Mouse (Mus musculus): Measurements from ENCODE around the gene 1700102P08Rik. TPM values are rescaled to one million over a fixed set of nuclear protein-coding genes. Genes with fewer than 3 reads are reported as not detected.

1700102P08Rik gene
- polyA plus RNA-seq, 1 experiment from 2014 or later, result 2.0 TPM

GRCm38 (mm10) chr9:108452911-108453310 lies 60.3 kb downstream of the 1700102P08Rik start:
- peak overlapping the region; percentile 73 for H3K27ac ChIP-seq (ENCODE audit: low read length)

GRCm38 (mm10) chr9:108453458-108453857 lies 60.9 kb downstream of the 1700102P08Rik start:
- Histone ChIP-seq H3K36me3 (ENCODE audit: control insufficient read depth, insufficient read depth) (no peaks in the 10 kb centered on the region), H3K4me1 (replicated peaks; ENCODE audit: control insufficient read depth, insufficient read depth, low read length) (peaks cover 42% of the 10 kb centered on the region), H3K27me3 (replicated peaks; ENCODE audit: control insufficient read depth, insufficient read depth, low read length) (no peaks in the 10 kb centered on the region), H3K9me3 (ENCODE audit: control insufficient read depth, low read length) (no peaks in the 10 kb centered on the region), H3K9ac (replicated peaks; ENCODE audit: low read depth, low read length) (peak overlapping the region; percentile 77; the same call in 1 of the 2 replicates), H3K27ac (ENCODE audit: low read length) (no peak overlapping the region), H3K4me3 (replicated peaks; ENCODE audit: low read length) (no peak overlapping the region; the same call in 1 of the 2 replicates), H3K4me2 (ENCODE audit: low read length) (peak overlapping the region; percentile 80)
- WGBS, result 78% methylated on average over 4 of the region's 4 CpGs
- ATAC-seq, result no peak

More at GRCm38 (mm10) chr9:108452911-108453310, 60.3 kb downstream of the 1700102P08Rik start:
- peak; percentile 23 for ATAC-seq
- peaks cover 42% of the 10 kb centered on the region for H3K4me1 ChIP-seq (replicated peaks; ENCODE audit: control insufficient read depth, insufficient read depth, low read length)
- peak overlapping the region; percentile 65 for H3K4me3 ChIP-seq (replicated peaks; ENCODE audit: low read length)
- H3K36me3 ChIP-seq (ENCODE audit: control insufficient read depth, insufficient read depth), result no peaks in the 10 kb centered on the region
- 37% methylated on average over 6 of the region's 6 CpGs for WGBS
- peak overlapping the region; percentile 77 for H3K9ac ChIP-seq (replicated peaks; ENCODE audit: low read depth, low read length)
- peak overlapping the region; percentile 80 for H3K4me2 ChIP-seq (ENCODE audit: low read length)
- no peaks in the 10 kb centered on the region for H3K27me3 ChIP-seq (replicated peaks; ENCODE audit: control insufficient read depth, insufficient read depth, low read length)
- no peaks in the 10 kb centered on the region for H3K9me3 ChIP-seq (ENCODE audit: control insufficient read depth, low read length)

- WGBS, result 89% methylated on average over 6 of the region's 6 CpGs
- ATAC-seq, result no peak
- no peak overlapping the region for H3K4me2 ChIP-seq (ENCODE audit: low read length)
Observed at GRCm38 (mm10) chr9:108454429-108454828, 61.8 kb downstream of the 1700102P08Rik start.

GRCm38 (mm10) chr9:108455747-108456571 lies 63.4 kb downstream of the 1700102P08Rik start:
- ATAC-seq, result no peak
- peaks cover 24% of the 10 kb centered on the region for H3K4me1 ChIP-seq (replicated peaks; ENCODE audit: control insufficient read depth, insufficient read depth, low read length)
- H3K27me3 ChIP-seq (replicated peaks; ENCODE audit: control insufficient read depth, insufficient read depth, low read length), result 0 out of 2 replicates have a peak, but pooled peaks cover 2% of the 10 kb centered on the region
- H3K36me3 ChIP-seq (ENCODE audit: control insufficient read depth, insufficient read depth), result no peaks in the 10 kb centered on the region
- no peak overlapping the region for H3K4me3 ChIP-seq (replicated peaks; ENCODE audit: low read length)
- no peak overlapping the region for H3K27ac ChIP-seq (ENCODE audit: low read length)
- H3K9ac ChIP-seq (replicated peaks; ENCODE audit: low read depth, low read length), result no peak overlapping the region
- 81% methylated on average over 12 of the region's 12 CpGs for whole genome bisulfite sequencing
- H3K9me3 ChIP-seq (ENCODE audit: control insufficient read depth, low read length), result no peaks in the 10 kb centered on the region
- no peak overlapping the region for H3K4me2 ChIP-seq (ENCODE audit: low read length)

More at GRCm38 (mm10) chr9:108454429-108454828, 61.8 kb downstream of the 1700102P08Rik start:
- Histone ChIP-seq H3K27ac (ENCODE audit: low read length) (no peak overlapping the region), H3K27me3 (replicated peaks; ENCODE audit: control insufficient read depth, insufficient read depth, low read length) (0 out of 2 replicates have a peak, but pooled peaks cover 2% of the 10 kb centered on the region), H3K9me3 (ENCODE audit: control insufficient read depth, low read length) (no peaks in the 10 kb centered on the region), H3K36me3 (ENCODE audit: control insufficient read depth, insufficient read depth) (no peaks in the 10 kb centered on the region), H3K4me3 (replicated peaks; ENCODE audit: low read length) (no peak overlapping the region), H3K4me1 (replicated peaks; ENCODE audit: control insufficient read depth, insufficient read depth, low read length) (peaks cover 36% of the 10 kb centered on the region), H3K9ac (replicated peaks; ENCODE audit: low read depth, low read length) (no peak overlapping the region)

GRCm38 (mm10) chr9:108456953-108457352 lies 64.3 kb downstream of the 1700102P08Rik start:
- peaks cover 24% of the 10 kb centered on the region for H3K4me1 ChIP-seq (replicated peaks; ENCODE audit: control insufficient read depth, insufficient read depth, low read length)
- H3K4me3 ChIP-seq (replicated peaks; ENCODE audit: low read length), result no peak overlapping the region
- no peak overlapping the region for H3K4me2 ChIP-seq (ENCODE audit: low read length)
- no peaks in the 10 kb centered on the region for H3K36me3 ChIP-seq (ENCODE audit: control insufficient read depth, insufficient read depth)
- 0 out of 2 replicates have a peak, but pooled peaks cover 2% of the 10 kb centered on the region for H3K27me3 ChIP-seq (replicated peaks; ENCODE audit: control insufficient read depth, insufficient read depth, low read length)
- ATAC-seq, result no peak
- no peak overlapping the region for H3K9ac ChIP-seq (replicated peaks; ENCODE audit: low read depth, low read length)
- H3K9me3 ChIP-seq (ENCODE audit: control insufficient read depth, low read length), result no peaks in the 10 kb centered on the region
- no peak overlapping the region for H3K27ac ChIP-seq (ENCODE audit: low read length)
- WGBS, result 85% methylated on average over 10 of the region's 10 CpGs

GRCm38 (mm10) chr9:108459939-108460318 lies 67.3 kb downstream of the 1700102P08Rik start:
- WGBS, result 97% methylated on average over 1 of the region's 1 CpGs
- no peak overlapping the region for H3K9ac ChIP-seq (replicated peaks; ENCODE audit: low read depth, low read length)
- ATAC-seq, result peak; percentile 11; the same call in 1 of the 2 replicates

More at GRCm38 (mm10) chr9:108459939-108460318, 67.3 kb downstream of the 1700102P08Rik start:
- H3K9me3 ChIP-seq (ENCODE audit: control insufficient read depth, low read length), result no peaks in the 10 kb centered on the region
- H3K36me3 ChIP-seq (ENCODE audit: control insufficient read depth, insufficient read depth), result peaks cover 11% of the 10 kb centered on the region
- H3K27me3 ChIP-seq (replicated peaks; ENCODE audit: control insufficient read depth, insufficient read depth, low read length), result 0 out of 2 replicates have a peak, but pooled peaks cover 2% of the 10 kb centered on the region
- peaks cover 15% of the 10 kb centered on the region for H3K4me1 ChIP-seq (replicated peaks; ENCODE audit: control insufficient read depth, insufficient read depth, low read length)
- peak overlapping the region; percentile 95 for H3K4me3 ChIP-seq (replicated peaks; ENCODE audit: low read length)
- H3K27ac ChIP-seq (ENCODE audit: low read length), result peak overlapping the region; percentile 33; the same call in 1 of the 2 replicates
- peak overlapping the region; percentile 92 for H3K4me2 ChIP-seq (ENCODE audit: low read length)

Other genes starting within 250 kb of the 1700102P08Rik start
- gene Bsn, start 202.4 kb upstream of the 1700102P08Rik start, polyA plus RNA-seq (2015; fragmentation: Nextera tagmentation; extraction: Ambion mirVana), result 7.0 and 8.5 TPM in 2 replicates
- 56.3 and 57.9 TPM in 2 replicates for gene Dag1, start 128.8 kb upstream of the 1700102P08Rik start, polyA plus RNA-seq (2015; fragmentation: Nextera tagmentation; extraction: Ambion mirVana)
- gene Nicn1, start 102.4 kb upstream of the 1700102P08Rik start, polyA plus RNA-seq (2015; fragmentation: Nextera tagmentation; extraction: Ambion mirVana), result 139 and 158 TPM in 2 replicates
- gene Amt, start 96.0 kb upstream of the 1700102P08Rik start, polyA plus RNA-seq (2015; fragmentation: Nextera tagmentation; extraction: Ambion mirVana), result 22.3 and 23.8 TPM in 2 replicates
- gene Rhoa, start 86.7 kb upstream of the 1700102P08Rik start, polyA plus RNA-seq (2015; fragmentation: Nextera tagmentation; extraction: Ambion mirVana), result 282 and 351 TPM in 2 replicates
- 34.3 and 37.6 TPM in 2 replicates for gene Tcta, start 86.6 kb upstream of the 1700102P08Rik start, polyA plus RNA-seq (2015; fragmentation: Nextera tagmentation; extraction: Ambion mirVana)
- gene Gpx1, start 53.9 kb upstream of the 1700102P08Rik start, polyA plus RNA-seq (2015; fragmentation: Nextera tagmentation; extraction: Ambion mirVana), result 369 and 398 TPM in 2 replicates
- gene Usp4, start 45.0 kb upstream of the 1700102P08Rik start, polyA plus RNA-seq (2015; fragmentation: Nextera tagmentation; extraction: Ambion mirVana), result 146 and 163 TPM in 2 replicates
- 0.96 and 0.99 TPM in 2 replicates for gene Ccdc36, start 35.7 kb downstream of the 1700102P08Rik start, polyA plus RNA-seq (2015; fragmentation: Nextera tagmentation; extraction: Ambion mirVana)
- not detected in 2 replicates for gene BC048562, start 43.7 kb downstream of the 1700102P08Rik start, polyA plus RNA-seq (2015; fragmentation: Nextera tagmentation; extraction: Ambion mirVana)
- gene Ccdc71, start 67.7 kb downstream of the 1700102P08Rik start, polyA plus RNA-seq (2015; fragmentation: Nextera tagmentation; extraction: Ambion mirVana), result 61.4 and 68.7 TPM in 2 replicates
- gene Klhdc8b, start 68.8 kb downstream of the 1700102P08Rik start, polyA plus RNA-seq (2015; fragmentation: Nextera tagmentation; extraction: Ambion mirVana), result 42.6 and 55.6 TPM in 2 replicates
- 17.6 and 23.4 TPM in 2 replicates for gene Lamb2, start 86.9 kb downstream of the 1700102P08Rik start, polyA plus RNA-seq (2015; fragmentation: Nextera tagmentation; extraction: Ambion mirVana)
- gene Usp19, start 97.8 kb downstream of the 1700102P08Rik start, polyA plus RNA-seq (2015; fragmentation: Nextera tagmentation; extraction: Ambion mirVana), result 85.9 and 91.5 TPM in 2 replicates
- 69.1 and 71.5 TPM in 2 replicates for gene Qars, start 114.9 kb downstream of the 1700102P08Rik start, polyA plus RNA-seq (2015; fragmentation: Nextera tagmentation; extraction: Ambion mirVana)
- 152 and 164 TPM in 2 replicates for gene Qrich1, start 124.0 kb downstream of the 1700102P08Rik start, polyA plus RNA-seq (2015; fragmentation: Nextera tagmentation; extraction: Ambion mirVana)
- 118 and 128 TPM in 2 replicates for gene Impdh2, start 167.5 kb downstream of the 1700102P08Rik start, polyA plus RNA-seq (2015; fragmentation: Nextera tagmentation; extraction: Ambion mirVana)
- 68.9 and 77.4 TPM in 2 replicates for gene Ndufaf3, start 174.6 kb downstream of the 1700102P08Rik start, polyA plus RNA-seq (2015; fragmentation: Nextera tagmentation; extraction: Ambion mirVana)
- 258 and 296 TPM in 2 replicates for gene Dalrd3, start 177.1 kb downstream of the 1700102P08Rik start, polyA plus RNA-seq (2015; fragmentation: Nextera tagmentation; extraction: Ambion mirVana)
- gene Wdr6, start 185.9 kb downstream of the 1700102P08Rik start, polyA plus RNA-seq (2015; fragmentation: Nextera tagmentation; extraction: Ambion mirVana), result 209 and 267 TPM in 2 replicates
- 21.9 and 23.6 TPM in 2 replicates for gene P4htm, start 204.9 kb downstream of the 1700102P08Rik start, polyA plus RNA-seq (2015; fragmentation: Nextera tagmentation; extraction: Ambion mirVana)

Measured in forebrain, embryonic 16.5 days (tissue).